Mouse (Mus musculus) lung, adult 2 months (tissue): ENCODE data around the gene Mtfr1l. TPM values are rescaled to one million over a fixed set of nuclear protein-coding genes. Genes with fewer than 3 reads are reported as not detected.
A peak's percentile ranks its signal among the peaks of the same experiment; 100 is the strongest.
"Not testable (repeated sequence)": the region's sequence is repeated elsewhere in the genome, so short reads cannot be mapped to it uniquely, and the experiment has no call there.

ENCODE experiments used
- DNase-seq: peaks from one replicate; pipeline ENCODE4 v3.0.0; 2022
- H3K4me1 ChIP-seq: fragments of 200-500 bp; 2 replicates; pipeline ENCODE4 v1.6.1; 2011; ENCODE audit warnings: low read length; ENCODE audit not compliant: control insufficient read depth, insufficient read depth
- H3K4me3 ChIP-seq: fragments of 200-500 bp; replicated peaks from 2 replicates; pipeline ENCODE3; 2011; ENCODE audit warnings: low read depth, mild to moderate bottlenecking, control low read depth, low read length; ENCODE audit errors: extremely low read depth
- CTCF ChIP-seq: fragments of 200-500 bp; IDR thresholded peaks from 2 replicates; pipeline ENCODE4 v1.5.1; 2011; ENCODE audit warnings: mild to moderate bottlenecking, low read length, control low read depth; ENCODE audit not compliant: insufficient read depth
- POLR2A ChIP-seq: fragments of 200-500 bp; IDR thresholded peaks from 2 replicates; pipeline ENCODE4 v1.6.1; 2011; ENCODE audit warnings: low read depth, mild to moderate bottlenecking, control low read depth, low read length, borderline replicate concordance; ENCODE audit errors: extremely low read depth
- WGBS: fragments of 180-500 bp; shearing (Covaris S2); methylation state at CpG from one replicate; pipeline ENCODE4 v1.1.7; 2018; 5-methylcytosine and 5-hydroxymethylcytosine counted together
- polyA plus RNA-seq: library from polyadenylated mRNA; depleted of rRNA; stranded (reverse); fragments of >200 nt; gene quantifications from 2 replicates; pipeline ENCODE4 v1.2.3, GENCODE M21; 2012

Mtfr1l gene
- polyA plus RNA-seq, 1 experiment = 169 TPM

GRCm38 (mm10) chr4:134496595-134497210, 38.5 kb downstream of the Mtfr1l start, which contains the start of gene Paqr7:
TSS of gene Paqr7 (plus strand) at chr4:134496697.
- DNase-seq = peak; percentile 87
- WGBS = 1% methylated on average over 35 of the region's 35 CpGs
- H3K4me3 ChIP-seq = peak within 1 kb of the TSS; percentile 86
- H3K4me1 ChIP-seq = peaks cover 21% of the 10 kb centered on the region
- peak; percentile 83 for TF ChIP-seq POLR2A
- no peak for TF ChIP-seq CTCF

DNA sequence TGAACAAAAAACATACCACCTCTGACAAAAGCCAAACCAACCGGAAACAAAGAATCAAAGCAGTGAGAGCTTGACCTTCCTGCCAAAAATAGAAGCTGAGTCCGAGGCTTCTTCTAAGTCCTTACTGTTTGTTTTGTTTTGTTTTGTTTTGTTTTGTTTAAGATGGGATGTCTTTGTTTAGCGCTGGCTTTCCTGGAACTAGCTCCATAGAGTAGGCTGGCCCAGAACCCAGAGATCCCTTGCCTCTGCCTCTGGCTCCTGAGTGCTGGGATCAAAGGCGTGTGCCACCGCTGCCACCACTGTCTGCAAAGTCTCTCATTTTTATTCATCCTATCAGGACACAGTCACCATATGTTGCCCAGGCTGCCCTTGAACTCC, 39.7 kb downstream of the Mtfr1l start:
- 39% methylated on average over 5 of the region's 5 CpGs for WGBS
- DNase-seq = no peak
- no peak overlapping the region for H3K4me3 ChIP-seq

GRCm38 (mm10) chr4:134494780-134495545, 40.2 kb downstream of the Mtfr1l start:
- WGBS = 25% methylated on average over 16 of the region's 16 CpGs
- H3K4me3 ChIP-seq = no peak overlapping the region
- DNase-seq = no peak
- TF ChIP-seq CTCF (no peak), POLR2A (no peak)
- H3K4me1 ChIP-seq = peaks cover 21% of the 10 kb centered on the region

More for the DNA sequence above, 39.7 kb downstream of the Mtfr1l start:
- H3K4me1 ChIP-seq = peaks cover 21% of the 10 kb centered on the region
- TF ChIP-seq POLR2A (no peak), CTCF (no peak)

- 98% methylated on average over 6 of the region's 6 CpGs for WGBS
- peaks cover 23% of the 10 kb centered on the region for H3K4me1 ChIP-seq
- not testable (repeated sequence) for H3K4me3 ChIP-seq, DNase-seq
These were observed 41.0 kb downstream of the Mtfr1l start for GRCm38 (mm10) chr4:134494161-134494560.

DNA sequence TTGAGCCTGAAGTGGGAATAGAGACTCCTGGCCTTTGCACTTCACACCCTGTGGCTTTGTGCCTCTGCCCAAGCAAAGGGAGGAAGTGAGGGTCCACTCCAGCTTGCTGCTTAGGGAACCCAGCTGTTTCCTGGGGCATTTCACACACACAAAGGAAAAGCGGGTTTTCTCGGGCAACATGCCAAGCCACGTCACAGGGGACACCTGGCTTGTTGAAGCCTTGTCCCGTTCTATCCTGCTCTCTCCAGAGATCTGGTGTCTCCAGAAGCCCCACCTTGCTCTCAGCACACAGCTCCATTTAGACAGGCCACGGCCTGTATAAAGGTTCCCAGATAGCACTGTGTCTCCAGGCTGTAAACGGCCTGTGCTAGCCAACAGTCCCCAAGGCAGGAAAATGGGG, 43.5 kb downstream of the Mtfr1l start:
- WGBS = 44% methylated on average over 6 of the region's 6 CpGs
- TF ChIP-seq POLR2A (no peak), CTCF (no peak)
- H3K4me1 ChIP-seq = peaks cover 23% of the 10 kb centered on the region
- H3K4me3 ChIP-seq = no peak overlapping the region
- no peak for DNase-seq

DNA sequence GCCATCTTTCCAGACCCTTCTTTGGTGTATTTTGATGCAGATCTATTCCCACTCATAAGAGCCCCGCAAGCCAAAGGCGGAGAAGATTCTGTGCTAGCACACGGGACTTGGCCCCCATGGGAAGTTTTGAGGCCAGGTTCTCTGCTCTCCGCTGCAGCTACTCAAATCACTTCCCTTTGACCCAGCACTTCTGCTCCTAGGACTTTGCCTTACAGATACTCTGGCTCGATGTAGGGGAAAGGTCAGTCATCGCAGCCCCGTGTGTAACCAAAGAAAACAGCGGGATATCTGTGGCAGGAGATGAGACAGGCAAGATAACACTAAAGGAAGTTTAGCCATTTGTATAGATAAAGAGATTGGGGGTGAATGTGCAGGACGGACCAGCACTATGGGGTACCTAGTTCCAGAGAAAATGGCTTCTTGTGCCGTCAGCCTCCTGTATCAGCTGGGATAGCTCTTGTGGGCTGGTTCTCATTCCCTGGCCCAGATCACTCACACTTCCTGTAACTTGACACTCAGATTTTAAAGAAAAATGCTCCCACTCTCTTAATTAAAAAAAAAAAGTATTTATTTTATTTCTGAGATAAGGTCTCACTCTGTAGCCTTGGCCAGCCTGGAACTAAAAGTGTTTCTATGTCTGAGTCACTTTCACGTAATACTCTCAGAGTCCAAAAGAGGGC, 45.1 kb downstream of the Mtfr1l start:
- Histone ChIP-seq H3K4me1 (peaks cover 9% of the 10 kb centered on the region), H3K4me3 (no peak overlapping the region)
- no peak for DNase-seq
- TF ChIP-seq CTCF (no peak), POLR2A (no peak)
- WGBS = 56% methylated on average over 11 of the region's 11 CpGs

- TF ChIP-seq POLR2A (peak; percentile 22; the same call in 1 of the 2 replicates), CTCF (no peak)
- no peak overlapping the region for H3K4me3 ChIP-seq
- DNase-seq = no peak
- peaks cover 4% of the 10 kb centered on the region for H3K4me1 ChIP-seq
- WGBS = 78% methylated on average over 5 of the region's 5 CpGs
These were observed 47.0 kb downstream of the Mtfr1l start for GRCm38 (mm10) chr4:134488211-134488610.

DNA sequence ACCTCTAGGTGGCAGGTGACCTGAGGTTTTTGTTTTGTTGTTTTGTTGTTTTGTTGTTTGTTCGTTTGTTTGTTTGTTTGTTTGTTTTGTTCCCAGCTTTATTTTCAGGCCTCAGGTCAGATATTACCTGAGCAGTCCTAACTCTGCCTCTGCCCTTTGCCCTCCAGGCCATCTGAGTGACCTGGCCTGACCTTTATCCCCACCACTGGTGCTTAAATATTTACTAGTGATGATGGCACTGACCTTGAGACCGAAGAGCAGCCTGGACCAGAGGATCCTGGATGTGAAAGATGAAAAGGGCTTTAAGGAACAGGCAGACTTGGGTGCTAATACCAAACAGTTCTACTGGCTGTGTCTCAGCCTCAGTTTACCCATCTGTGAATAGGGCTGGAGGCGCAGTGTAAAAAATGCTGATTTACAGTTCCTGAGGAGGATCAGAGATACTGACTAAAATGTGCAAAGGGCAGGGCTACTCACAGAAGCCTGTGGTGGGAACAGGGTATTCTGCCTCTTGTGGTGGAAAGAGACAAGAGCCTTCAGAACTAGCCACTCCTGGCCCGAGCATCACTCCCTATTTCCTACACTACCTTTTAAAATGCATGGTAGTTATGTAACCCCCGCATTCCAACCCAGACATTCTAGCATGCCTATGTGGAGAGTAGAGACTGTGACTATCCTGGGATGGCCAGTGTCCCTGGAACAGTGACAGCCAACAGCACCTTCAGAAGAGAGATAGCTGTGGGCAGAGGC, 49.9 kb downstream of the Mtfr1l start:
- H3K4me3 ChIP-seq = no peak overlapping the region
- H3K4me1 ChIP-seq = peaks cover 6% of the 10 kb centered on the region
- WGBS = 86% methylated on average over 5 of the region's 5 CpGs
- no peak for TF ChIP-seq CTCF
- no peak for TF ChIP-seq POLR2A
- DNase-seq = no peak

DNA sequence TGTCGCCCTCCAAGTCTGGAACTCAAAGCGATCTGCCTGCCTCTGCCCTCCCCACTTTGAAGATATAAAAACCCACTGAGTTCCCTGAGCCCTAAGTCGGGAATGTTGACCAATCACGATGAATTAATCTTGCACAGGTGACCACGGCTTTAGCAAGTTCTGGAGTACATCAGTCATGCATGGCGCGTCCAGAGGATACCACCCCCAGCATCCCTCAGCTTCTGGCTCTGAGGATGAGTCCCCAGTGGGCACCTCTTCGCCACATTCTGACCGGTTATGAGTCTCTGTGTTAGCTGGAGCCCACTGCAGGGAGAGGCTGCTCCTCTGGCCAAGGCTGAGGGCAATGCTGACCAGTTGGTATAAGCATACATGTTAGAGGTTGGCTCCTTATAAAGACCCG, 51.0 kb downstream of the Mtfr1l start:
- no peak for DNase-seq
- H3K4me3 ChIP-seq = no peak overlapping the region
- WGBS = 76% methylated on average over 10 of the region's 10 CpGs
- TF ChIP-seq CTCF (no peak), POLR2A (no peak)
- peaks cover 4% of the 10 kb centered on the region for H3K4me1 ChIP-seq

- WGBS = 42% methylated on average over 6 of the region's 6 CpGs
- H3K4me1 ChIP-seq = peaks cover 4% of the 10 kb centered on the region
- no peak overlapping the region for H3K4me3 ChIP-seq
- DNase-seq = no peak
- TF ChIP-seq POLR2A (no peak), CTCF (no peak)
These were observed 51.5 kb downstream of the Mtfr1l start for GRCm38 (mm10) chr4:134483696-134484095.
